ENCODE assay signal across 21 mouse cellular contexts in genomic region chr1:51386874-51387273, GRCm38 (mm10).
"Had no signal": no experiment of that assay in that cellular context is flagged by ENCODE, and none has a peak within 500 bp of the region (broad histone marks: within the 10 kb centered on the region; RNA-seq: fewer than 3 reads in every experiment).

No protein-coding gene starts in this region.

- H3K27me3 ChIP-seq: lung, embryonic 15.5 days; megakaryocyte, embryonic 14.5 days; midbrain, embryonic 13.5 days; midbrain, embryonic 15.5 days; neural tube, embryonic 13.5 days; neural tube, embryonic 15.5 days; stomach, embryonic 15.5 days had no signal

- H3K4me2 ChIP-seq: lung, embryonic 15.5 days; midbrain, embryonic 11.5 days; midbrain, embryonic 13.5 days; midbrain, embryonic 15.5 days; neural tube, embryonic 13.5 days; neural tube, embryonic 15.5 days; stomach, embryonic 15.5 days had no signal

- H3K4me1 ChIP-seq: lung, embryonic 15.5 days; megakaryocyte, embryonic 14.5 days; midbrain, embryonic 13.5 days; midbrain, embryonic 15.5 days; neural tube, embryonic 13.5 days; neural tube, embryonic 15.5 days; stomach, embryonic 15.5 days had no signal

- H3K36me3 ChIP-seq: lung, embryonic 15.5 days; midbrain, embryonic 13.5 days; midbrain, embryonic 15.5 days; neural tube, embryonic 13.5 days; neural tube, embryonic 15.5 days; stomach, embryonic 15.5 days had no signal

- H3K27ac ChIP-seq: lung, embryonic 15.5 days; macrophage; midbrain, embryonic 13.5 days; midbrain, embryonic 15.5 days; neural tube, embryonic 13.5 days; neural tube, embryonic 15.5 days; stomach, embryonic 15.5 days; stomach, postnatal 0 days had no signal

- H3K4me3 ChIP-seq: lung, embryonic 15.5 days; megakaryocyte, embryonic 14.5 days; midbrain, embryonic 13.5 days; midbrain, embryonic 15.5 days; neural tube, embryonic 13.5 days; neural tube, embryonic 15.5 days; stomach, embryonic 15.5 days had no signal

- DNase-seq: liver, postnatal 0 days; lung, adult 2 months; lung, postnatal 14 days; lung, postnatal 36 days; retina, postnatal 1 day; right cerebral cortex, adult 18-20 months; right cerebral cortex, postnatal 14 days; thymus, adult 2 months; thymus, postnatal 25 days; thymus, postnatal 4 days had no signal

- ATAC-seq: liver, postnatal 0 days; lung, postnatal 0 days; midbrain, embryonic 13.5 days; midbrain, embryonic 15.5 days had no signal

- H3K9ac ChIP-seq: liver, postnatal 0 days; lung, embryonic 15.5 days; midbrain, embryonic 13.5 days; midbrain, embryonic 15.5 days; neural tube, embryonic 13.5 days; neural tube, embryonic 15.5 days; stomach, embryonic 15.5 days had no signal

- H3K9me3 ChIP-seq: lung, embryonic 15.5 days; midbrain, embryonic 13.5 days; midbrain, embryonic 15.5 days; neural tube, embryonic 13.5 days; neural tube, embryonic 15.5 days; stomach, embryonic 15.5 days had no signal
